Mouse (Mus musculus) fibroblast of lung, adult 2 months (primary cell): ENCODE results near the gene Prpf38a.
A peak's percentile ranks its signal among the peaks of the same experiment; 100 is the strongest.

Experiments used
- DNase-seq: peaks from one replicate; pipeline ENCODE4 v3.0.0-alpha.2; 2011; ENCODE audit warnings: low read depth

Gene Prpf38a

DNA sequence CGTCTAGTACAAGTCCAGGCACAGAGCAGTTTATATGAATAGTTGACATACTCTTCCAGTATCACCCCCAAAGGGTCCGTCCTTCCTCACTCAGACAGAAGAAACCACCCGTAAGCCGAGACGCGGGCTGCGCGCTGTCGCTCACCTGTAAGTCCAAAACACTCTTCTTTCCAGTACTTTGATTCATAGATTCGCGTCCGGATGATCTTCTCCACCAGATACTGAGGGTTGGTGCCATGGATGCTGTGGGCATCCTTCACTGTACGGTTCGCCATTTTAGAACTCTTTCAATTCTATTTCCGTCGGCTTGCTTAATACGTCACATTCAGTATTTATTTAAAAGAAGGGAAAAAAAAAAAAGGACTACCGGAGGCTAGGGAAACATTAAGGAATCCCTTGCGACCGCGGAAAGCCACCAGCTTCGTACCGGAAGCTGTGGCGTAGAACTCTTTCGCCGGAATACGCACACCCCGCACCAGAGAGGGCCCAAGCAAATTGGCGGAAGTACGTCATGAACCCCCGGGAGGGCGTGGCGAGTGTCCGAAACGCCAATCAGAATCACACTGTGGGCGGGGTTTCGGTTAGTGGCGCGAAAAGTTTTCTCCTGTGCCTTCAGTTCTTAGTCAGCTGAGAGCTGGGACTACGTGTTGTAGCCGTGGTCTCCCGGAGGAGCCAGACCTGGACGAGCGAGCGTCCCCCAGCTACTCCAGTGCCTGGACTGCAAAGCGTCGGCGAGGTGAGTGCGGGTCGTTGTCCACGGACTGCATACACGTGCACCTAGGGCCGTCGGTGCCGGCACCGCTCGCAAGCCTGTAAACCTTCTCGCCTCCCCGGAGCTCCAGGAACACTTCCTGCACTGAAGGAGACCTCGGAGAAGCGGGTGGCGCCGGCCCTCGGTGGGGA is at the start of gene Prpf38a, which contains the start of gene Orc1:
Prpf38a (minus strand) TSS at position 497 of the 903 bp plus-strand sequence.
Orc1 (plus strand) TSS at position 584 of the 903 bp plus-strand sequence.
- DNase-seq = peak; percentile 96

DNA sequence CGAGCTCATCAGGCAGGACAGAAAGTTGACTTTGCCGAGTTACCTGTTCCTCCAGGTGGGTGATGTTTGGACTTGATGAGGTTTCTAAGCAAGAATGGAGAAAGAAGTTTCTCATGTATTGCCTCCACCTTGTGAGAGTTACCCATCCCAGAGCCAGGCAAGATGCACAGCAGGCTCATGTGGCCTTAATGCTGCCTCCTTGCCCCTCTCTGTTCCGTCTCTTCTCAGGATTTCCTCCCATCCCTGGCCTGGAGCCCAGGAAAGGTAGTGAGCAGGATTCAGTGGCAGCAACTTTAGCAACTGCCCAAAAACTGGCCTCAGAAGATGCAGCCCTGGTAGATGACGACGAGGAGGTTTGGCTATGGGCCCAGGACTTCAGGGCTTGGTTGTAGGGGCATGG is 47.9 kb upstream of the Prpf38a start:
- DNase-seq = no peak

DNA sequence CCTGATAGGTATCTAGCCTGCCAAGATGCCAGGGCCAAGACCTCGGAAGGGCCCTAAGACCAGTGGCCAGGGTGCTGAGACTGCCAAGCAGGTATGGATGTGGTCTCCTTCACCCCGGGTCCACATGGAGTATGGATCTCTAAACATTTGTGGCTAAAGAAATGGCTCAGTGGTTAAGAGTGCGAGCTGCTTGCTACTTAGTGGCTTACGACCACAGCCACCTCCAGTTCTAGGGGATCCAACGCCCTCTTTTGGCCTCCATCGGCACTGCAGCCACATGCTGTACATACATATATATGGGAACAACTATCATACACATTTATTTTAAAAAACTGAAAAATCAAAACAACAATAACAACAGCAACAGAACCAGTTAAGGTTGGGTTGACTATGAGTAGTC is 42.4 kb upstream of the Prpf38a start:
- no peak for DNase-seq

DNA sequence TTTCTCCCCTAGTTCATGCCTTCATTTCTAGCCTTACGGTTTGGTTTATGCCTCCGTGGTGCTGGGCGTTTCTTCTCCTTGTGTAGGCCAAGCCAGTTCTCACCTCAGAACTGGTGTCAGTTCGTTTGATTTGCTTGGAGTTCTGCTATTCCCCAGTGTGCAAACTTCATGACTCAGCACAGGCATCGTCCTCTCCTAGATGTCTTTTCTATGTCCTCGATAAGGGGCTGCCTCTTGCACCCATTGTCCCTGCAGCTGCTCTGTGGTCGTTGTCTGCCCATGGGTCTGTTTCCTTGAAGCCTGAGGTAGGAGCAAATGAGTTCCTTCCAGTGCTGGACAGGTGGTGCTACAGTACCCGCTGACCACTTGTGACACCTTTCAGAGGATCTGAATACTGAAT is 41.4 kb upstream of the Prpf38a start:
- no peak for DNase-seq

DNA sequence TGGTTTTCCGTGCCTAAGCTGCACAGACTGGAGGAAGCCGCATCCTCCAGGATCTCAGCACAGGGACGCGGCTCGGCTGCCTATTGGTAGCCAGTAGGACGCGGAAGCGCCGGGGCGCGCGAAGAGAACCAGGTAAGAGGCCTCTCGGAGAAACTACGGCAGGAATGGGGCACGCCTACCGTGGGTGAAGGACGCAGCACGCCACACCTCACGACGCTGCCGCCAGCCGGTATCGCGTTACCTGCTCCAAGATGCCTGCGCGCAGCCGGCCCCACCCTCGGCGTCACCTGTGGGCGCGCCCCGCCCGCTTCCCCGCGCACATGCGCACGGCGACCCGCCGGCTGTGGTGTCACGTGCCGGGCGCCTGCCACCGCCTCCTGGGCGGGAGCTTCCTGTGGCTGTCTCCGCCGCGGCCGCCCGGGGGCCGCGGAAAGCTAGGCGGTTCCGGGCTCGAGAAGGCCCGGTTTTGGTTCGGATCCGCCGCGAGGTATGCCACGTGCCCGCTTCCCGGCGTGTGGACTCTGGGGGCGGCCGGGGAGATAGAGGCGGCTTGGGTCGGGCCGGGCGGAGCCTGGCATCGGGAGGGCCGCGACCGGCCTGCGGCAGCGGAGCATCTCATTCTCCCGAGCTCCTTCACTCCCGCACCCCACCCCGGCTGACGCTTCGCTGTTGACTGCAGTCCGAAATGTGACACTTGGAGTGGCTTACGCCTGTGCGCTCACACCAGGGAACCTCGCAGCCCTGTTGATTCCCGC is 40.6 kb upstream of the Prpf38a start, which contains the start of gene Cc2d1b:
Cc2d1b (plus strand) TSS at position 354 of the 755 bp plus-strand sequence.
- DNase-seq = peak; percentile 65

DNA sequence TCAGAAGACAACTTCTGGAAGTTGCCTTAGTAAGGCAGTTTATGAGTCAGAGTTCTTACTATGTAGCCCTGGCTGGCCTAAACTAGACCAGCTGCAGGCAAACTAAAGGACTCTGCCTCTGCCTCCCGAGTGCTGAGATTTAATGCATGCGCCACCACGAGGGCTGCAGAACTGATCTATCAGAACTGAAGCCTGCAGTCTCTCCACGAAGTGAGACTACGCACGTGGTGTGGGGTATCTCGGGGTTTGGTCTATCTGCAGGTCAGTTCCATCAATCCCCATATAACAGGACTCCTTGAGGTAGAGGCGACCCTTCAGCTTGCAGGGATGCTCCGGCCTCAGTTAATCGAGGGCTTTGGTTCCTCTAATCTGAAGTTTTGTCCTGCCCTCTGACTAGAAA is 40.0 kb upstream of the Prpf38a start:
- peak; percentile 44 for DNase-seq

DNA sequence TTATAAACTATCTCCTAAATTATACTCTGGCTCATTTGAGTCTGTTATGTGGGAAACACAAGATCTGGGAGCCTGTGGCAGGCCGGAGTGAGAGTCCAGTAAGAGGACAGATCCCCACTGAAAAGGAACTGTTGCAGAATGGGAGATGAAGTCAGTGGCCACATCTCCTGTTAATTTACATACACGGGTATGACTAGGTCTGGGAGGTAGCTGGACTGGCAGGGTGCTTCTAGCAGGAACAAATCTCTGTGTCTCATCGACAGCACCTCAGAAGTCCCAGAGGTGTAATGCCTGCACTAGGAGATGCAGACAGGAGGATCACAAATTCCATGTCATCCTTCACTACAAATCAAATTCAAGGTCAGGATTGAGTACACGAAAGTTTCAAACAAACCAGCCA is 39.5 kb upstream of the Prpf38a start:
- DNase-seq = no peak

DNA sequence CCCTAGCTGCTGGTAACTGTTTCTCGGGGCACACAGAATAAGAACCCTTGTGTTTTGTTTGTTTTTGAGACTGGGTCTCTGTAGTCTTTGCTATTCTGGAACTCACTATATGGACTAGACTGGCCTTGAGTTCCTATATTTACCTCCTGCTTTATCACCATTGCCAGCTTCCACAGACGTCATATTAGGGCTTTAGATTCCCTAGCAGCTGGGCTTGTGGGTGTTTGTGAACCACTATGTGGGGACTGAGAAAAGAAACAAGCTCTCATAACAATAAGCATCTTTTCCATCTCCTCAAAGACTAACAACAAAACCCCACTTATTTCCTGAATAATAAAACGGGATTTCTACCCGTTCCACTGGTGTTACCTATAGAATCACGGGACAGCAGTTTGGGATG is 31.8 kb upstream of the Prpf38a start:
- no peak for DNase-seq

DNA sequence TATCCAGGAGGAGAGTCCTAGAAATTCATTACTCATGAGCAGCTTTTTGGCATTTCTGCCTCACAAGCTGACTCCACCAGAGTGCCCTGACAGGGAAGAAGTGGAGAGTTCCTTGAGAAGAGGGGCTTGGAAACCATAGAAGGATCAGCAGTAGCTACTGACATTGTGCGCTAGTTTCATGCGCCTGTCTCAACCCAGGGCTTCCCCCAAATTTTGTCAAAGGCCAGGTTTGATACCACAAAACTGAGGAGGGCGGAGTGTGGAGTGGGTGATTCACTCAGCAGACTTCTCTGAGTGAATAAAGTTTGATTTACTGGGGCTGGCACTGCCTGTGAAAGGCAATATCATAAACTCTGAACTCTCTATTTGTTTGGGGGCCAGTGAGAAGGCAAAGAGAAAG is 29.5 kb upstream of the Prpf38a start:
- DNase-seq = peak; percentile 10

DNA sequence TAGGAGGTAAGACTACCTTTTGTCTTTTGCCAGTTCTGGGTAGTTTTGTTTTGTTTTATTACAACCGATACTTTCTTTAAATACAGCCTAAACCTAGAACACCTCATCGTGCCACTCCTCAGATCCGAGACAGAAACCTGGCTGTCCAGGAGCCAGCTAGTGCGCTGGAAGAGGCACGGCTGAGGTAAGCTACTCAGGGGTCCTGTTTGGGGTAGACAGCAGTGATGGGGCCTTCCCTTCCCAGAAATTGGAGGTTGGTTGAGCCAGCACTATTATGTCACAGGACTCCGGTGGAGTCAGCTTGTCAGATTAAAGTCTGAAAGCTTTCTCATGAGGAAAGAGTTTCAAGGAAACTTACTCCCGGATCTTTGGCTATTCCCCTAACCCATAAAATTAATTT is 22.7 kb upstream of the Prpf38a start:
- DNase-seq = no peak

DNA sequence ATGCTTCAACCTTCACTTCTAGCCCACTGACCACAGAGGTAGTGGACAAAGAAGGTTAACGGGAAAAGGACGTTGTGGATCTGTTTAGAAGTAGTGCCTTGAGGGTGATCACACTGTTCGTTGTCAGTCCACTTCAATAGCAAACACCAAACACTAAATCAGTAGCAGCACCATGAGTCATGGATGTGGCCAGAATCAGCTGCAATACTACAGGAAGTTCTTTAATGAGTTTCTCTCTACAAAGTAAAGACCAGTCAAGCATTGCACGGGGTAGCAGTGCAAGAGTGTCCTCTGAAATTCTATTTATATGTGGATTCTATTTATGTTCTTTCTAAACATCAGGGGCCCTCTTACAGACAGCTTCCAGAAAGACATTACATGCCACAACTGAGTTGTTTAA is 19.2 kb upstream of the Prpf38a start:
- DNase-seq = no peak

DNA sequence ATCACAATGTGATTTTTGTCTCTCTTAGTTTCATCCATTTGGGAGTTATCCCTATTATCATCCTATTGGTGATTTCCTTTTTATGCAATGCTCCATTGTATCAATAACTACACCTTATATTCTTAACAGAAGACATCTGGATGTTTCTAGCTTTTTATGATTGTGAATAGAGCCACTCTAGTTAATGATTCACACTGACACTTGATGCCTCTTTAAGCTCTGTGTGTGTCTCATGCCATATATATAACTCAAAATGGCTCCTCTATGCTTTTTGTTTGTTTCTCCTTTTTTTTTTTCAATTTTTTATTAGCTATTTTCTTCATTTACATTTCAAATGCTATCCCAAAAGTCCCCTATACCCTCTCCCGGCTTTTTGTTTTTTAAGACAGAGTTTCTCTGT is 16.6 kb upstream of the Prpf38a start:
- DNase-seq = no peak

DNA sequence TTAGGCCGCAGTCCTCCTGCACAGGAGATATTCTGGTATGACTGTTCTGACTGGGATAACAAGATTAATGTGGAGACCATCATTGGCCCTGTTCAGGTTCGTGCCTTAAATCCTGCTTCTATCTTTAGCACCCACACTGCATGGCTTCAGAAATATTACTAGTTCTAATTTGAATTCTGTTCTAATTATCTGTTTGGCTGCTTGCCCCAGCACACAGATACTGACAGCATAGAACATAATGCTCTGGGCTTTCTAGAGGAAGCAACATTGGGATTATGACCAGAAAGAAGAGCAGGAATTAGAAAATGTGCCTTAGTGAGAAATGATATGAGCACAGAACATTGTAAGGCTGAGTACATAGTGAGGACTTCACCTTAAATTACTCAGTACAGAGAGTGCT is 14.2 kb upstream of the Prpf38a start:
- DNase-seq = no peak

DNA sequence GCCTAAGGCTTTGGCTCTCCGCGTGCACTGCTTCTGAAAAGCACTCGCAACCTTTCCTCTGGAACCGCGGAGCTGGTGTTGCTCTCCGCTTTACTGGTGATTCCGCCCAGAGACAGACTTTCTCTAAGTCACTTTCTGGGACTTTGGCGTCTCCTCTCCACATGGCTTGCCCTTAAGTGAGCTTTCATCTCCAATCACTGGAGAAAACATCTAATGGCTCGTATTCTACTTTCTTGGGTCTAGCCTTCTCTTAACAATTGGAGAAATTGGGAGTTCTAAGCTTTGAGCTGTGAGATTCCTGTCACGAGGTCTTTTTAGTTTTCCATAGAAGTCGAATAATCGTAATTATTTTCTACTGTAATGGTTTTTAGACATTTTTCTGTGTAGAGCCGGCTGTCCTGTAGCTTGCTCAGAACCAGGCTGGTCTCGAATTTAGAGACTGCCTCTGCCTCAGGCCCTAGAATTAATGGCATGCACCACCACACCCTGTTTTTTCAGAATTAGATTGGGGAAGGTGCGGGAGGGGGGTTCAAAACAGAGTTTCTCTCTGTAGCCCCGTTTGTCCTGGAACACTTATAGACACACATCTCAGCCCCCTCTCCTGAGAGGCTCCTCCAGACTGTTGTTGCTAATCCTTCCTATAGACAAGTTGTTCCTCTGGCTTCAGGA is 741 bp upstream of the Prpf38a start:
- no peak for DNase-seq

DNA sequence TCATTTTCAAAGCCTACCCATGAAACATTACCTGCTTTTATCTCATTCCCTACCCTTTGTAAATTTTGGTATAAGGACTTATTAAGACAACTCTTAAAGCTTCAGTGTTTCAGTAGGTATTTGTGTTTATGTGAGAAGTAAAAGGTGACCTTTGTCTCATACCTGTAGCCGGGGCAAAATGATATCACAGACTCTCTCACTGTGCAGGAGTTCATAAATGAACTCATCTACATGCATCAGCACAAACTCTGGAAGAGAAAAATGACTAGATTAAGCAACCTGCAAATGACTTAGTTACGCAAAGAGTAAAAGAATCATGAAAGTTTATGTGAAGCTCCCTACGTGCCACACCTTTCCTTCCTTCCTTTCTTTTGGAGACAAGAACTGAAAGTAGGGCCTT is 6.5 kb downstream of the Prpf38a start:
- DNase-seq = no peak

DNA sequence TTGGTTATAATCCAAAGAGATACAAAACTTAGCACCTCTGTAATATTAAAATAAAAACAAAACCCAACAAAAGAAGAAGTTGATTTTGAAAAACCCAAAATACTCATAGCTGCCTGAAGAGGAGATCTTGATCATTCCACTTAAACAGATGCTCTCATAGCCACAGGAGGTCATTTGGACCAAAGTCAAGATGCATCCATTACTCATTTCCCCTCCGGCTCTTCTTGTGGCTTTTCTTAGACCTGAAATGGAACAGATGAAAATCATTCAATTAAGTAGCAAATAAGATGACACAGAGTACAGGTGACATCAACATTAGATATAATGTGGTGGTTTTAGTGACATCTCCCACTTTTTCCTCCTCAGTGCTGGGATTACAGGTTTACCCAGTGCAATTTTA is 14.1 kb downstream of the Prpf38a start:
- no peak for DNase-seq

DNA sequence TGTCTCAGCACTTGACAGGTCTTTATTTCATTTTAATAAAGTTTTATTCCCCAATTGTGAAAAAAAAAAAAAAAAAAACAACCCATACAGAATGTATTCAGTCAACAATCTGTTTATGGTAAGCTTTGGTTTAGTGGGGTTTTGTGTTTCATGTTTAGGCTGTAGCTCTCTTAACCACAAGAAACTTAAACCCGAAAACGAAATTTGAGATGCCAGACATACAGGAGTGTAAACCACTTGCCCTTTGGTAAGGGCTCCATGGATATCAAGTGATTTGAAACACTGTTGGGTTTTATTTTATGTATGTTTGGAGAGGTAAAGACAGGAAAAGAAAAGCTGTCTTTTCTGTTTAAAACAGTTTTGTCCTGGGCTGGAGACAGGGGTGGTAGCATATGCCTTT is 39.4 kb downstream of the Prpf38a start:
- DNase-seq = no peak
